Mouse (Mus musculus) yolk sac, embryonic 10.5 days (tissue): ENCODE data around the gene Irx3.

ENCODE experiments used
- DNase-seq: peaks from one replicate; pipeline ENCODE4 v3.0.0-alpha.2; 2017; ENCODE audit warnings: low spot score

Irx3 gene

DNA sequence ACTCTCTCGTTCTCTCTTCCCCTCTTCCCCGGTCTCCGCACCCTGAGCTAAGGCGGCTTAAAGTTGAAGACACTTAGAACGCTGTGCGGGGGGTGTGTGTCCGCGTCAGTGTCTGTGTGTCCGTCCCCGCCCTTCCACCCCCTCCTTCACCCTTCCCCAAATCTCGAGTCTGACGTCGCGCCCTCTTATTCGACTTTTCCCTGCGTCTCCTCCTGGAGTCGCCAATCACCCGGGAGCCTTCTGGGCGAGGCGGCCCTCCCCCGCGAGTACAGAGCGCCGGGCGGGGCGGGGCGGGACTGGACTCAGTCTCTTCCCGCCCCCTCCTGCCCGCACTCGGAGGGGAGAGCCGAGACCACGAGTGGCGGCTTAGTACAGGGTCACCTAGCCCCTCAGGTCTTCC, at the start of gene Irx3:
Gene Irx3 (minus strand): TSS at position 229 of the 400 bp plus-strand sequence.
- DNase-seq = peak; percentile 88

DNA sequence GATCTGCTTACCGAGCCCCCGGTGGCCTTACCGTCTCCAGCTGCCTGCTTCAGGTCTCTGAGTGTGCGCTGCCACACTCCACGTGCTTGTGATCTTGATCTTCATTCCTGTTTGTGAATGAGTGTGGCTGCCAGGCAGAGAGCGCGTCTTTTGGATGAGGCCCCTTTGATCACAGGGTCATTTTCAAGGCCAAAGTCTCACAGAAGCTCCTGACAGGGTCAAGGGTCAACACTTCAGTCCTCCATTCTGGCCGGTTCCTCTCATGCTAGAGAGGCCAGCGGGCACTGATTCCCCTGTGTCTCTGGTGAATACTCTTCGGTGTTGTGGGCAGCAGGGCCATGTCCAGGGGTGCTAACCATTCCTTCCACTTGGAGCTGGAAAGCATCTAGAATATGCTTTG, 49.5 kb upstream of the Irx3 start:
- no peak for DNase-seq

DNA sequence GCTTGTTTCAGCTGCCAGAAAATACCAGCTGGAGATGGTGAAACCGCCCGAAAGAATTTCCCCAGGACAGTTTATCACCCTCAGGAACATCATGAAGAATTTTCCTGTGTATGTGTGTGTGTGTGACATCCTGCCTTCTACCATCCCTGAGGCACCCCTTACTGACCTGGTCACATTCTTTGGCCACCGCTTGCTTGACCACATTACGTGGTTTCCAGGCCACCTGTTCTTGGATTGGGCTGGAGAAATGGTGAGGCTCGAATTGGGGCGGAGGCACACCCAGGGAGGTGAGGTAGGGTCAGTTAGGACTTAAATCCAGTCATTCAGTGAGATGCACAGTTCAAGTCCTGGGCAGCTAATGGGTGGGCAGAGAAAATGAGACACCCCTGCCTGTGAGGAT, 48.1 kb upstream of the Irx3 start:
- no peak for DNase-seq

DNA sequence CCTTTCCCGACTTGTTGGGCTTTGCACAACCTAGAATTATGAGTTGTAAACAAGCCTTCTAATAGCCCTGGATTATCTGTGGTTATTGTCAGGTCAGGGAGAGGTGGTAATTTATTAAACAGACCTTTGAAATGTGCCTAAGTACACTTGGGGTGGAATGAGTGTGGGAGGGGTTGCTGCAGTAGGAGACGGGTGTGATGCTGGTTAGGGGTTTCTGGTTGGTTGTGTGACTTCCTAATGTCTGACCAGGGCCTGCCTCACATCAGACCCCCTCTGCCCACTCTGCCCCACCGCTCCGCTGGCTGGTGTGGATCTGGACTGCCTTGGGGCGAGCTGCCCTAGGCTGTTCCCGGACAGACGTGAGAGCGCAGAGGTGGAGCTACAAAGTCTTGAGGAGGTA, 47.7 kb upstream of the Irx3 start:
- DNase-seq = no peak

DNA sequence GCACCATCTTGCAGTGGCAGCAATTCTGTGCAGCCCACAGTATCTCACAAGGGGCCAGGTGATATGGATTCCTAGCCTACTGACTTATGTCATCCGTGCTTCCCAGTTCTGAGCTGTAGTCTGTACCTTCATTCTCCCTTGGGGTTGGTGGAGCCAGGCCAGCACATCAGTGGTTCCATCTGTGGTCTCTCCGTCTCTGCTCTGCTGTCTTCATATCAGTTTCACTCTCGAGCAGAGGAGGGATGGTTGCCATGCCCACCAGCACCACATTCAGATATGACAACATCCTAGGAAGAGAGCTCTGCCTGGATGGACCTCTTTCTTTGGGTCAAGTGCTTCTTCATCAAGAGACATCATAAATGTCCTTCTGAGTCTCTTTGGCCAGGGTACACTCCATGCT, 43.8 kb upstream of the Irx3 start:
- DNase-seq = no peak

DNA sequence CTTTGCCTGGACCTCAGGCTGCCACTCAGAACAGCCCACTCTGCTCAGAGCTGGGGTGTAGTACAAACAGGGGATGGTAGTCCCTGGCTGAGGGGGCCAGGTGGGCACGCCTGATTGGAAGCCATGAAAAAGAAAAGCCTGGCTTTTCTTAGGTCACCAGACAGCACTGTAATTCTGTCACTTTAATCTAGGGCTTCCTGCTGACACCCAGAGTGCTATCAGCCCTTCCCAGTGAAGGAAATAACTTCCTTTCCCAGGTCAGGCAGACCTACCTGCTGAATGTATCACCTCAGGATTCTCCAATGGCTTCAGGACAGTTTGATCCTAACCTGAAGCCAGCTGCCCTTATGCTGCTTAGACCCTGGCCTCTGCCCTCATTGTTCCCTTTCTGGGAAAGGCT, 35.3 kb upstream of the Irx3 start:
- DNase-seq = no peak

DNA sequence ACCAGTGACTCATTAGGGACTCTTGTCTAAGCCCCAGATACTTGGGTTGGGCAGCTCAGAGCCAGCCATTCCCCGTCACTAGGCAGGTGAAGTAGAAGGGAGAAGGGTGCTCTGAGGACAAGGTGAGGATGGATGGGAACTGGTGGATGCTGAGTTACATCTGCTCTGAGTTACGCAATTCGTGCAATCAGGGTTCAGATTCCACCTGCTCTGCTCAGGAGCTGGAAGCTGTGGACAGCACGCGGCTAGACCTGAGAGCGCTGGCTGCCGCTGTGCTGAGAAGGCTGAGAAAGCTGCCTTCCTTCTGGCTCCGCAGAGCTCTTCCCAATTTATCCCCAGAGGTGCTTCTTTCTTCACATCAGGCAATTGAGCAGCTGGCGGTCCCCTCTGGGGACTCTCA, 34.8 kb upstream of the Irx3 start:
- DNase-seq = no peak

DNA sequence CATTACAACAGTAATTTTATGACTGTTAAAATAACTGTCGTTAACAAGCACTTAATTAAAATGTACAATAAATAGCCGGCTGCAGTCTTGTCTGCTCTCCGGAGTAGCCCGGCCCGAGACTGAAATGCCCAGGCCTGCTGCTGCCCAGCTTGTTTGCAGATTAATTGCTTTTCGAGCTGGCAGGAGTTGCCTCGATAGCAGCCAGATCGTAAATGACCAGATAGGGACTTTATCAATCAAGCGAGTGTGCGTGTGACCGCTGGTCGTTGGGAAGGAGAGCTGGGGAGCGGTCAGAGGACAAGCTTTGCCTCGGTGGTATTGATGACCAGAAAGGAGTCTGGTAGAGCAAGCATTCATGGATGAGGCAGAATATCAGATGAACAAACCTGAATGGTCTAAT, 25.8 kb upstream of the Irx3 start:
- DNase-seq = no peak

DNA sequence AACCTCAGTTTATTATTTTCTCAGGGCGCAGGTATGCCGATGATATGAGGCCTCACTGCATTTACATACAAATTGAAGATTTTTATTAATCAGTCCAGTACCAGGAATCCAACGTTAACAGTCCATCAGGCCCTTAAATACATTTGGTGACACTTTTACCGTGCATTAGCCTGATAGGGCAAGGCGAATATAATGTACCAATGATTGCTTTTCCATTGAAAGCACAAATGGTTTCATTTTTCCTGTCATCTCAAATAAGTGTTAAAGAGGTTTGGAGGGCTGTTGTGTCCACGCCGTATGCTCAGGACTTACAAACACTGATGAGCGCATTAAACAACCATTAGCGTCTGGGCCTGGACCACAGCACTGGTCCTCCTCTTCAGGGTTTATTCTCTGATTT, 25.3 kb upstream of the Irx3 start:
- DNase-seq = no peak

DNA sequence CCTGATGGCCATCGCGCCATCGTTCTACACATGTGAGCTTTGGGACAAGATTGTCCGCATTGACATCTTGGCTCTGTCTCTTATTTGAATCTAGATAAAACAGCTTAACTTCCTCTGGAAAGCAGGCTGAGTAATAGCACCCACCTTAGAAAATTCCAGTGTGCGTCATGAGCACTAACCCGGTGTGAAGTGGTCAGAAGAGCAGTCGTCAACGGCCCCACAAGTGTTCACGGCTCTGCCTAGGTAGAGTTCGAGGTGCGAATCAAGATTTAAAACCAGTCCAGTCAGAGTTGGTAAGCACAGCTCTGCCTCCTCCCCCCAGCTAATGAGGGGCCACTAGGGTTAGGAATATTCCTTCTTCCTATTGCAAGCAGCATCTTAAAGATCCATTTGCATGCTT, 21.5 kb upstream of the Irx3 start:
- no peak for DNase-seq

DNA sequence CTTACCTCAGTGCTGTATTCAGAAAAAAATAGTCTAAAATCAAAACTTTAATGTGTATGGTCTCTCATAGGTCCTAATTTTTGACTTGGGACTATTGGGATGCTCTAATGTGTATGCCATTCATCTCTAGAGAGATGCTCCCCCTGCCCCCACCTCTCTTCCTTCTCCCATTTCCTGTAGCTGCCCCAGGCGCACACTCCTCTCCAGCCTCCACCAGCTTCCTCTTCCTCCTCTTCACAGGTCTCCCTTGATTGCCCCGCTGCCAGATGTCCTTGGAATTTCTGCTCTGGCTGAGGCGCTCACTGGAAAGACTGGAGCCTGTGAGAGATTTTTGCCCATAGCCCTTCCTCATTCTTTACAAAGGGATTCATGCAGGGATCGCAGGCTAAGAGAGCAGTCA, 20.9 kb upstream of the Irx3 start:
- peak; percentile 17 for DNase-seq

DNA sequence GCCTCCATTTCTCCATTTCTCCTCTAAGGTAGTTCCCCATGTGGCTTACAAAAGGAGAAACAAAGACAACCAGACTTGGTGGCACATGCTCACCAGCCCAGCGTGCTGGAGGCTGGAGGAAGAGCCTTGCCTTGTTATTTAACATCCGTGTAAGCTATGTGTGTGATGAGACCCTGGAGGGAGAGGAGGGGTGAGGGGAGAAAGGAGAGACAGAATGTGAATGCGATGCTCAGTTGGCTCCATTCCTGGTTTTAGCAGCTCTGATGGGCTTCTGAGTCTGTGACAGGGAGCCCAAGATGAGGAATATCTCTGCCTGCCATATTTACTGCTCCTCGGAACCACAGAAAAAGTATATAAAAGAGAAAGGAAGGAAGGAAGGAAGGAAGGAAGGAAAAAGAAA, 20.1 kb upstream of the Irx3 start:
- no peak for DNase-seq

DNA sequence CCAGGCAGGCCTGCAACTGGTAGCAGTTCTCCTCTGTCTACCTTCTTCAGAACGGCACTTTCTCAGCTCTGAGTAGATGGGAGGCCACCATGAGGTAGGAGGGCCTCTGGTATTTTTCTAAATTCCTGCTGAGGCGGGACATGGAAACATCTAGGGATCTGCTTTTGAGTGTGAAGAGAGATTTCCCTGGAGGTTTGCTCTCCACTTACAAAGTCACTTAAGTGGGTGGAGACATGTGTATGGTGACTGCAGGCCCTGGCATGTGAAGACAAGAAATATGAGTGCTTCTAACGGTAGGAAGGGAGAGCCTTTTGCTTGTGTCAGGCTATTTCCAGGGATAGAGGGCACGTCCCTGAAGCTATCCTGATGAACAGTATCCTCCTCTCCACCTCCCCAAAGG, 17.9 kb upstream of the Irx3 start:
- no peak for DNase-seq

DNA sequence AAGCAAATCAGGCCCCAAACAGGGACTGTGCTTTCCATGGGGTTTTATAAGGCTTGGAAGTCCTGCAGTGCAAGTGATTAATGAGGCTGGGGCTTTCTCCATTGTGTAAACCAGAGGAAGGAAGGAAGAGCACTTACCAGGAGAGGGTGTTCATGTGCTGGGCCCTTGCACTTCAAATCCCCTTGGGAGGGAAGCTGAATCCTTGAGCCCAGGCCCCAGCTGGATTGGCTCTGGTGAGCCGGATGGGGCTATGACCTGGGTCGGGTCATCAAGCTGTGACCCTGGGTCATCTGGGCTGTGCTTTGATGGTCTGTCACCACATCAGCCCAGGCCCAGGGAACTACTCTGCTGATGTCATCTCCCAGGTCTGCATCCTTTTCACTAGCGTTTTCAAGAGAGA, 16.9 kb upstream of the Irx3 start:
- peak; percentile 32 for DNase-seq

DNA sequence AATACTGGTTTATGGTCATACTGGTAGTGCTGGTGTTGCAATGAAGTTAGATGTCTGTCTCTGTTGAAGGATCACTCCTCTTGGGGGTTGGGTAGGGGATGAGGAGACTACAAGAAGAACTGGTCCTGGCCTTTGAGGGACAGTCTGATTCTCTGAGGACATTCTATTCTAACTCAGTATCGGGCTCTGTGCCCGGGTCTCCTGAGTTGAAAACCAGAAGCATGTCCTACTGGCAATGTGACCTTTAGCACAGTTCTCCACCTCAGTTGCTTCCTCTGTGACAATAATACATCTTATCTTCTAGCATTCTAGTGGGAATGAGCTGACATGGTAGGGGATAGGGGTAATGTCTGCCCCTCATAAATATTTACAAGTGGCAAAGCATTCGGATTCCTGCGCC, 12.2 kb upstream of the Irx3 start:
- DNase-seq = no peak

DNA sequence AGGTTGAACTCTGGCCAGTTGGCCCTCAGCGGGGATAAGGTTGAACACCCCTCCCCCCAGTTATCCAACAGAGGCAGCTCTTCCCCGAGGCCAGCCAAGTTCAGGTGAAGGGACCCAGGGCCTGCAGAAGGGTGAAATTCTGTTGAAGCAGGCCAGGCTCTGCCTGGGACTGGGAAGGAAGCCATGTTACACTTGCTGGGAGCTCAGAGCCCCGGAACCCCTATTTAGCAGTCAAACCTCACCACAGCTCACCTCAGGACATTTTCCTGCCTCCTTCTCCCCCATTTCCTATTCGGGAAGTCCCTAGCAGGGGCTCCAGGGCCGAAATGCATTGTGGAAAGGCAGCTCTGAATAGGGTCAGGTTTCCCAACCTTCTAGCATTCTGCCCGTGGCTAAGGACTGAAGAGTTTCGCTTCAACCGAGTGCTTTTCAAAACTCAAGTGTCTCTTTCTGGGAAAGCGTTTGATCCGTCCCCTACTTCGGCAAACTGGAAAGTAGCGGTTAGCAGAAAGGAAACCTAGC, 4.9 kb upstream of the Irx3 start:
- no peak for DNase-seq

DNA sequence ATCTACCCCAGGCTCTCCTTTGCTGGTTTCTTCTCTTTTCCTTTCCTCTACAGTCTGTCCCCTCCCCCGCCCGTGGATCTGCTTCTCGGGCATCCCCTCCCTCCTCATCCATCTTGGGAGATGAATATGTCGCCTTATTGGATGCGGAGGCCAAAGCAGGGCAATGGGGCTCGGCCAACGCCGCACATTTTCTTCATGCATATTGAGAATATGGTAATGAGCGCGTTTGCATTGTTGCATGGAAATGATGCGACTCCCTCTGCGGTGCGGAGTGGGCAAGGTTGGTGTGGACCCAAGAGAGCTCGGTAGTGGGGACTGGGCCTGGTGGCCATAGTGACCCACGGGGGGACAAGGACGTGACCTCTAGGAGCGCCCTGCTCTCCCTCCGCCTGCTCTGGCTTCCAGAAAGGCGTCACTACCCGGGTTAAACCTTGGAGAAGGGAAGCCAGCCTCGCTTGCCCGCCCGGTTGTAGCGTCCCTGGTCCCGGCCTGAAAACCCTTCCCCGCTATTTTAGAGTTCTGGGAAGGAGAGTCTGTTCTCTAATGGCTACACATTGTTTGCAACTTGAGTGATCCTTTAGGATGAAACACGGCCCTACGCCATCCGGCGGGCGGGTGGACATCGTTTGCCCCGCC, 4.3 kb upstream of the Irx3 start:
- DNase-seq = no peak

DNA sequence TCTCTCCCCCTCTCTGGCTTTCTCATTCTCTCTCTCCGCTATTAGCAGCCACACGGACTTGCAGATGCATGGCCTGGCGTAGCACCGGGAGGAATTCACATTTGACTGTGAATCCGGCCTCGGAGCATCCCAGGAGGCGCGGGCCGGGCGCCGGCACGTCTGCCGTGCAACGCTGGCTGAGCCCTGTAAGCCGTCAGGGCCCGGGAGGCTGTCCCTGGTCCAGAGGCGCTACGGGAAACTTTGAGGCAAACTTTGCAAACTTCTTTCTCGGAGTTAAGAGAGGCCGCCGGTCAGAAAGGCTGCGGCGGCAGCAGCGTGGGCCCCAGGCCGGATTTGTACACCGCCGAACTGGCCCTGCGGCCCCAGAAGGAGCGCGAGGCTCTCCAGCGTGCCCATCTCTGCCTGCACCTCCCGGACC, 3.4 kb upstream of the Irx3 start:
- DNase-seq = peak; percentile 38

DNA sequence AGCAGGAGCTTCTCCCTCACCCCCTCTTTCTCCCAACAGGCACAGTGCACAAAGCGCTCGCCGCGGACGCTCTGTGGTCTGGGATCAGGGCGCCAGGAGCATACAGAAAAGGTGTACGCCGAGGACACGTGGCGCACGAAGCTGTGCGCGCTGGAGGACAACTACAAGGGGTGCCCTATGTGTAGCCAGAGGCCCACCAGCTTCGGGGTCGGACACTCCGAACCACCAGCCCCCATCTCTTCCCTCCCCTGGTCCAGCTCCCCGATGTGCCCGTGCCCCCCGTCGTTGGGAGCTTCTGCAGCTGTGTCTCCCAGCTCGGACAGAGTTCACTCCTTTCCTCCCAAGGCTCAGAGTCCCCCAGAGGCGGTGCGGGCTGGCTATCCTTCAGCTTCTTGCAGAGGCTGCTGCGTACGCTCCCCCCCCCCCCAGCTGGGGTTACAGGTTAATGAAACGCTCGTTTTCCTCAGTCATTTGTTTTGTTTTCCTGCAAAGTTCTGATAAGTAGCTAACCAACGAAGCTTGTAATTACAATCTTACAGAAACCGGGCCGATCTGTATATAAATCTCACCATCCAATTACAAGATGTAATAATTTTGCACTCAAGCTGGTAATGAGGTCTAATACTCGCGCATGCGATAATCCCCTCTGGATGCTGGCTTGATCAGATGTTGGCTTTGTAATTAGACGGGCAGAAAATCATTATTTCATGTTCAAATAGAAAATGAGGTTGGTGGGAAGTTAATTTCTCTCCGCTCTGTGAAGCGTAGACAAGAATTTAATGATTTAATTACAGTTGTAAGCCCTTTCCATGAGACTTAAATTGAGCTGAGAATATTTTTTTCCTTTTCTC, 2.8 kb upstream of the Irx3 start:
- peak; percentile 38 for DNase-seq

DNA sequence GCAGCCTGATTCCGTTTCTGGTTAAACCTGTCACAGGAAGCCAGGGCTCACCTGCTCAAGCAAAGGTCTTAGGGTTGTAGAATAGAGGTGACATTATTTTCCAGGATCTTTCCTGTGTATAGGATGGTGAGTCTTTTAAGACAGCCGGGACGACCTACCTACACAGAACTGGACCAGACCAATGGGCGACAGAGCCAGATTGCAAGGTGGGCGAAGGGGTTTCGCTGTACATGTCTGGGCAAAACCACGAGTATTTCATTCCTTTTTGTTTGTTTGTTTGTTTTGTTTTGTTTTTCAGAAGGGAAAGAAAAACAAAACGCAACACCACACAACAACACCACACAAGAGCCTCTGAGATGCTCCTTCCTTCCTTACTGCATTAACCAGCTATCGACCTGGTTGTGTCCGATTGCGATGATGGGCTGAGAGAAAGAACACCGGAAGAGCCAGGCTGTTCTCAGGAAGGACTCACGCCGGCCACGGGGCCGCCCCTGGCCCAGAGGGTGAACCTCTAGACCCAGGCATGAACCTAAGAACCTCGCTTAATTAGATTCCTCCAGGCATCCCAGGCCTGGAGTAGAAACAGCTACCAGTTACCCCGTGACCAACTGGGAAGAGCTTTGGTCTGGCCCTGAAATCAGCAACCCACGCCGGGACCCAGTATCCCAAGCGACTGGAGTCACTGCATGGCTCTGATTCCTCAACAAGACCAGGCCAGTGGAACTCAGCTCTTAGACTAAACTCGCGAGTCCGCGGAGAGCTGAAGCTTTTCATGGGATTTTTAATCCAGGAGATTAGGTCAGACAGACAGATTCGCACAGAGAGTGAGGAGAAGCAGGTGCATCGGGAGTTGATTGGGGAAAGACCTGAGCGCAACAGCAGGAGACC, 1.9 kb upstream of the Irx3 start:
- DNase-seq = no peak

DNA sequence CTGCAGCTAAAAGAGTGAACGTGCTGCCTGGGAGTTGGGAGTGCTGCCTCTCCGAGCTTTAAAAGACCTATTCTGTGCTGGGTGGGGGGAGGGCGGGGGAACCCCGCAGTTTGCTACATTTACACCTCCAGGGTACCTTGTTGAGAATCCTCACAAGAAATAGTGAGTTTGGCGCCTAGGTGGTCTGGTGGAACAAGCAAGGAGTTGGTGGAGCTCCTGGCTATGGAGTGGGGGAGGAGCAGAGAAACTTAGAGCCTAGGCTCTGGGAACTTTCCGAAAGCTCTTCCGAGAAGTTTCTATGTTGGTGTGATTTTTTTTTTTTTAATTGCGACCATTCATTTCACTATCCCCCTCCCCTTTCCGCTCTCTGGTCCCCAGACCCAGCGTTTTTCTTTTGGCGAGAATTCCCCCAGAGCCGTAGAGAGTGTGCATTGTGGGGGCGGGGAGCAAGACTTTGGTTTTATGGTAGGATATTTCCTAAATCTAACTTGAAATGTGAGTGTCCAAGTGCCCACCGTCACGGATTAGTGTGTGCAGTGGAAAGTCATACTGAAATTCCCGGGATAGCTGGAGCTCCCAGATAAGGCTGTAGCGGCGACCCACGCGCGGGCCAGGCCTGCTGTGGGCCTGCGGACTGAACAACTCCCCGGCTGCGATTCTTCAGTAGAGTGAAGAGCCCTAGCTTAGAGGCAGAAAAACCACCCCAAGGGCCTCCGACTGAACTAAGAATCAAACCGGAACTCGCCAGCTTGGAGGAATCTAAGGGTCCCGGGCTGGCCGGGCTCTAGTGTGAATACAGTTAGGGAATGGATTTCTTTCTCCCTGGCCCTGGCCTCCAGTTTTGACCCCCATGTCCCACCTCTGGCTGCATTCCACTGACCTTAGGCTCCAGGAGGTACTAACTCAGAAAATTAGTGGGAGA, 795 bp upstream of the Irx3 start:
- no peak for DNase-seq
